Mouse (Mus musculus) intestine, postnatal 0 days (tissue): ENCODE measurements at regions not wholly inside any gene's neighbourhood (a gene's known extent, or its start where the extent isn't known, plus 50 kb on each side); places are given as distances from the start of the nearest gene placed in this dataset.

ENCODE experiments used
- ATAC-seq: fragments of 200-750 bp; cut with Nextera tagmentation; 2 replicates; pipeline ENCODE4 v1.8.0; 2017; ENCODE audit warnings: mild to moderate bottlenecking, moderate TSS enrichment, moderate library complexity
- H3K27ac ChIP-seq: fragments of 300-500 bp; sonication (generic); 2 replicates; pipeline ENCODE4 v1.5.1; 2014; ENCODE audit warnings: mild to moderate bottlenecking, low read depth, low read length, moderate library complexity
- H3K27me3 ChIP-seq: fragments of 300-500 bp; sonication (generic); replicated peaks from 2 replicates; pipeline ENCODE4 v1.6.1; 2014; ENCODE audit warnings: low read length, mixed read lengths; ENCODE audit not compliant: control insufficient read depth, insufficient read depth
- H3K36me3 ChIP-seq: fragments of 300-500 bp; sonication (generic); 2 replicates; pipeline ENCODE4 v1.6.1; 2014; ENCODE audit warnings: mild to moderate bottlenecking, moderate library complexity; ENCODE audit not compliant: control insufficient read depth, insufficient read depth
- H3K4me1 ChIP-seq: fragments of 300-500 bp; sonication (generic); replicated peaks from 2 replicates; pipeline ENCODE4 v1.6.1; 2014; ENCODE audit warnings: antibody characterized with exemption, low read length, mixed read lengths; ENCODE audit not compliant: control insufficient read depth, insufficient read depth
- H3K4me2 ChIP-seq: fragments of 300-500 bp; sonication (generic); replicated peaks from 2 replicates; pipeline ENCODE4 v1.6.1; 2014; ENCODE audit warnings: low read depth, mild to moderate bottlenecking, moderate library complexity
- H3K4me3 ChIP-seq: fragments of 300-500 bp; sonication (generic); 2 replicates; pipeline ENCODE4 v1.5.1; 2014; ENCODE audit warnings: low read depth, low read length
- H3K9ac ChIP-seq: fragments of 300-500 bp; sonication (generic); 2 replicates; pipeline ENCODE4 v1.6.1; 2014; ENCODE audit warnings: mild to moderate bottlenecking, low read depth, low read length
- H3K9me3 ChIP-seq: fragments of 300-500 bp; sonication (generic); 2 replicates; pipeline ENCODE4 v1.6.1; 2016; ENCODE audit warnings: mixed run types; ENCODE audit not compliant: control insufficient read depth
- CTCF ChIP-seq: sonication (generic); IDR thresholded peaks from 2 replicates; pipeline ENCODE4 v1.5.1; 2016; ENCODE audit warnings: low read depth, mild to moderate bottlenecking, control low read depth, antibody characterized with exemption, moderate library complexity
- WGBS: fragments of 180-500 bp; shearing (Covaris S2); extraction: QIAGEN DNeasy Blood & Tissue Kit; methylation state at CpG from one replicate; pipeline ENCODE4 v1.1.7; 2014; 5-methylcytosine and 5-hydroxymethylcytosine counted together

DNA sequence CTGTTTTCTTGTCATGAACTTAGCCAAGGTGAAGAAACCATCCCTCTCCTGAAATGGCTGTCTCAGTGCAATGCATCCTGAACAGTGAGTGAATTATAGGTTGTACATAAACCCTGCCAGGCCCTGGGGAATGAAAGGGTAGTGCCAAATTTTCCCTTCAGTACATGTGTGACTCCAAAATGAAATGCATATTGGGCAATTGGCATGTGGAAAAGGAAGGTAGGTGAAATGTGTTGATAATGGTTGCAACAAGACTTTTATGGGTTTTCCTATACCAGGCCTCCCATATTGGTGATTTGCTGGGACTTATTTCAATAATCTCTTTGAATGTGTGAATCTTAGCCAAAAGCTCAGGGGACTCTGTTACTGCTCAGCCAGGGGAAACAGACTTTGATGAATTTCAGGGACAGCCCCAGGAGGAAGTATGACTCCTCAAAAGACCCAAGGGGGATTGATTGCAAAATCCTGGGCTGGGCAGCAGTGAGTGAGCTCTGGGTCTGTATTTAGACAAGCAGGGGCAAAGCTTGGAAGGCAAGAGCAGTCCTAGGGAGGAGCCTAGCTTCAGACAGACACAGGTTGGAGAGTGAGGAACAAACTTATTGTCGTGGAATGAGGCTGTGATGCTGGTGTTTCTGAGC lies 59.5 kb upstream of the Trp63 start:
- Histone ChIP-seq H3K36me3 (no peaks in the 10 kb centered on the region), H3K4me2 (no peak overlapping the region), H3K4me1 (no peaks in the 10 kb centered on the region), H3K9me3 (no peaks in the 10 kb centered on the region), H3K27me3 (no peaks in the 10 kb centered on the region), H3K9ac (no peak overlapping the region), H3K4me3 (no peak overlapping the region), H3K27ac (no peak overlapping the region)
- TF ChIP-seq CTCF = no peak
- ATAC-seq = no peak
- WGBS = 50% methylated on average over 1 of the region's 1 CpGs

- TF ChIP-seq CTCF = no peak
- H3K9me3 ChIP-seq = no peaks in the 10 kb centered on the region
- H3K9ac ChIP-seq = no peak overlapping the region
- no peaks in the 10 kb centered on the region for H3K36me3 ChIP-seq
- no peaks in the 10 kb centered on the region for H3K4me1 ChIP-seq
- H3K4me3 ChIP-seq = no peak overlapping the region
- WGBS = 27% methylated on average over 3 of the region's 3 CpGs
- no peak overlapping the region for H3K4me2 ChIP-seq
- peak; percentile 72 for ATAC-seq
- H3K27me3 ChIP-seq = no peaks in the 10 kb centered on the region
- H3K27ac ChIP-seq = no peak overlapping the region
Observed at GRCm38 (mm10) chr16:25629750-25630149, 53.8 kb upstream of the Trp63 start.

DNA sequence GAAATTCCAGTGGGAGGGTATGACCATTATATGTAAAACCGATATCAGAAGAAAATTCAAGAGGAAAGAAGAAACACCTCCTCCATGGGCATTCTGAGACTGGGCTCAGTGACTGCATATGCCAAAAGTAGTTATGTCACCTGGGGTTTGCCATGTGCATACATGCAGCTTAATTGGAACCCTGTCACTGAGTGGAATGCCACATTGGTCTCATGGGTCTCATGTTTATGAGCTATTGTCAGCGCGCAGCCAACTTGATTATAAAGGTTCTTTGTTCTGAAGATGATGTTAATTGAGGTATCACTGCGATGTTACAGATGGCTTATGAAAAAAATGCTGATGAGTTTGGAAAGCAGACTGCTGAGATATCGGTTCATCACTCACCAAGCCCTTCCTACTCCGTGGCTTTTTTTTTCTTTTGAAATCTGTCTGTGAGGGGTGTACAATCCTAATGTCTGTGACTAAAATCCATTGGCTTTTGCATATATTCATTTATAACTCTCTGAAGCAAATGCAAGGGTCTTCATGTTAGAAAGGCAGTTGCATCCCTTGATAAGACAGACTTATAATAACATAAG lies 52.3 kb upstream of the Trp63 start:
- H3K9ac ChIP-seq = no peak overlapping the region
- ATAC-seq = no peak
- no peaks in the 10 kb centered on the region for H3K36me3 ChIP-seq
- no peaks in the 10 kb centered on the region for H3K27me3 ChIP-seq
- H3K9me3 ChIP-seq = no peaks in the 10 kb centered on the region
- no peaks in the 10 kb centered on the region for H3K4me1 ChIP-seq
- WGBS = 85% methylated on average over 6 of the region's 6 CpGs
- no peak overlapping the region for H3K4me2 ChIP-seq
- H3K4me3 ChIP-seq = no peak overlapping the region
- H3K27ac ChIP-seq = no peak overlapping the region
- no peak for TF ChIP-seq CTCF
